Mouse (Mus musculus): ENCODE results near the gene Dennd5a. TPM values are rescaled to one million over a fixed set of nuclear protein-coding genes. Genes with fewer than 3 reads are reported as not detected.

Dennd5a gene
- polyA plus RNA-seq, 1 experiment: 54.9 TPM

- no peak overlapping the region for H3K4me3 ChIP-seq (replicated peaks; ENCODE audit: control insufficient read depth, low read depth, low read length)
- no peak for TF ChIP-seq POLR2A (IDR thresholded peaks at IDR 0.05; ENCODE audit: borderline replicate concordance, control insufficient read depth, low read depth, low read length)
- no peak for TF ChIP-seq CTCF (IDR thresholded peaks at IDR 0.05; ENCODE audit: control insufficient read depth, insufficient read depth, low read length)
- no peak overlapping the region for H3K27ac ChIP-seq (ENCODE audit: control insufficient read depth, insufficient read depth, low read depth, low read length, poor library complexity)
- 39% methylated on average over 3 of the region's 3 CpGs for WGBS
- H3K4me1 ChIP-seq (ENCODE audit: control insufficient read depth, insufficient read depth, low read length): no peaks in the 10 kb centered on the region
Measured at GRCm38 (mm10) chr7:109868498-109868897, 91.8 kb downstream of the Dennd5a start.

- 87% methylated on average over 3 of the region's 3 CpGs for WGBS
- no peak overlapping the region for H3K27ac ChIP-seq (ENCODE audit: control insufficient read depth, insufficient read depth, low read depth, low read length, poor library complexity)
- no peak overlapping the region for H3K4me3 ChIP-seq (replicated peaks; ENCODE audit: control insufficient read depth, low read depth, low read length)
- TF ChIP-seq POLR2A (IDR thresholded peaks at IDR 0.05; ENCODE audit: borderline replicate concordance, control insufficient read depth, low read depth, low read length): no peak
- no peak for TF ChIP-seq CTCF (IDR thresholded peaks at IDR 0.05; ENCODE audit: control insufficient read depth, insufficient read depth, low read length)
- no peaks in the 10 kb centered on the region for H3K4me1 ChIP-seq (ENCODE audit: control insufficient read depth, insufficient read depth, low read length)
Measured at GRCm38 (mm10) chr7:109866643-109867042, 93.6 kb downstream of the Dennd5a start.

- Histone ChIP-seq H3K27ac (ENCODE audit: control insufficient read depth, insufficient read depth, low read depth, low read length, poor library complexity) (no peak within 1 kb of the TSS), H3K4me1 (ENCODE audit: control insufficient read depth, insufficient read depth, low read length) (no peaks in the 10 kb centered on the region), H3K4me3 (replicated peaks; ENCODE audit: control insufficient read depth, low read depth, low read length) (no peak within 1 kb of the TSS)
- WGBS: 3% methylated on average over 63 of the region's 69 CpGs
- no peak for TF ChIP-seq CTCF (IDR thresholded peaks at IDR 0.05; ENCODE audit: control insufficient read depth, insufficient read depth, low read length)
- TF ChIP-seq POLR2A (IDR thresholded peaks at IDR 0.05; ENCODE audit: borderline replicate concordance, control insufficient read depth, low read depth, low read length): no peak
Measured at GRCm38 (mm10) chr7:109865370-109866229, 94.7 kb downstream of the Dennd5a start, which contains the start of gene Scube2. TSS of gene Scube2 (minus strand) at chr7:109865679.

- TF ChIP-seq POLR2A (IDR thresholded peaks at IDR 0.05; ENCODE audit: borderline replicate concordance, control insufficient read depth, low read depth, low read length): no peak
- TF ChIP-seq CTCF (IDR thresholded peaks at IDR 0.05; ENCODE audit: control insufficient read depth, insufficient read depth, low read length): no peak
- no peak overlapping the region for H3K4me3 ChIP-seq (replicated peaks; ENCODE audit: control insufficient read depth, low read depth, low read length)
- H3K27ac ChIP-seq (ENCODE audit: control insufficient read depth, insufficient read depth, low read depth, low read length, poor library complexity): no peak overlapping the region
- 10% methylated on average over 4 of the region's 4 CpGs for WGBS
- H3K4me1 ChIP-seq (ENCODE audit: control insufficient read depth, insufficient read depth, low read length): no peaks in the 10 kb centered on the region
Measured at GRCm38 (mm10) chr7:109863561-109863960, 96.7 kb downstream of the Dennd5a start.

- WGBS: 88% methylated on average over 7 of the region's 7 CpGs
- TF ChIP-seq POLR2A (IDR thresholded peaks at IDR 0.05; ENCODE audit: borderline replicate concordance, control insufficient read depth, low read depth, low read length) (no peak), CTCF (IDR thresholded peaks at IDR 0.05; ENCODE audit: control insufficient read depth, insufficient read depth, low read length) (no peak)
Measured at GRCm38 (mm10) chr7:109860162-109860561, 100.1 kb downstream of the Dennd5a start.

GRCm38 (mm10) chr7:109859354-109859753 lies 100.9 kb downstream of the Dennd5a start:
- Histone ChIP-seq H3K4me3 (replicated peaks; ENCODE audit: control insufficient read depth, low read depth, low read length) (no peak overlapping the region), H3K27ac (ENCODE audit: control insufficient read depth, insufficient read depth, low read depth, low read length, poor library complexity) (no peak overlapping the region), H3K4me1 (ENCODE audit: control insufficient read depth, insufficient read depth, low read length) (no peaks in the 10 kb centered on the region)
- WGBS: 43% methylated on average over 6 of the region's 6 CpGs
- TF ChIP-seq POLR2A (IDR thresholded peaks at IDR 0.05; ENCODE audit: borderline replicate concordance, control insufficient read depth, low read depth, low read length): no peak
- no peak for TF ChIP-seq CTCF (IDR thresholded peaks at IDR 0.05; ENCODE audit: control insufficient read depth, insufficient read depth, low read length)

More at GRCm38 (mm10) chr7:109860162-109860561, 100.1 kb downstream of the Dennd5a start:
- Histone ChIP-seq H3K27ac (ENCODE audit: control insufficient read depth, insufficient read depth, low read depth, low read length, poor library complexity) (no peak overlapping the region), H3K4me3 (replicated peaks; ENCODE audit: control insufficient read depth, low read depth, low read length) (no peak overlapping the region), H3K4me1 (ENCODE audit: control insufficient read depth, insufficient read depth, low read length) (no peaks in the 10 kb centered on the region)

- no peak overlapping the region for H3K27ac ChIP-seq (ENCODE audit: control insufficient read depth, insufficient read depth, low read depth, low read length, poor library complexity)
- TF ChIP-seq POLR2A (IDR thresholded peaks at IDR 0.05; ENCODE audit: borderline replicate concordance, control insufficient read depth, low read depth, low read length) (no peak), CTCF (IDR thresholded peaks at IDR 0.05; ENCODE audit: control insufficient read depth, insufficient read depth, low read length) (no peak)
- 52% methylated on average over 7 of the region's 7 CpGs for WGBS
- no peaks in the 10 kb centered on the region for H3K4me1 ChIP-seq (ENCODE audit: control insufficient read depth, insufficient read depth, low read length)
- no peak overlapping the region for H3K4me3 ChIP-seq (replicated peaks; ENCODE audit: control insufficient read depth, low read depth, low read length)
Measured at GRCm38 (mm10) chr7:109852752-109853212, 107.5 kb downstream of the Dennd5a start.

- TF ChIP-seq CTCF (IDR thresholded peaks at IDR 0.05; ENCODE audit: control insufficient read depth, insufficient read depth, low read length) (no peak), POLR2A (IDR thresholded peaks at IDR 0.05; ENCODE audit: borderline replicate concordance, control insufficient read depth, low read depth, low read length) (no peak)
- no peak overlapping the region for H3K4me3 ChIP-seq (replicated peaks; ENCODE audit: control insufficient read depth, low read depth, low read length)
- H3K27ac ChIP-seq (ENCODE audit: control insufficient read depth, insufficient read depth, low read depth, low read length, poor library complexity): no peak overlapping the region
- WGBS: 83% methylated on average over 7 of the region's 7 CpGs
- H3K4me1 ChIP-seq (ENCODE audit: control insufficient read depth, insufficient read depth, low read length): no peaks in the 10 kb centered on the region
Measured at GRCm38 (mm10) chr7:109852017-109852416, 108.3 kb downstream of the Dennd5a start.
